Mouse (Mus musculus) embryo, embryonic 9.5 days (tissue): Measurements from ENCODE around the gene Akap7.

Source experiments
- DNase-seq: peaks from one replicate; pipeline ENCODE4 v3.0.0-alpha.2; 2017; ENCODE audit errors: extremely low spot score

Gene Akap7

DNA sequence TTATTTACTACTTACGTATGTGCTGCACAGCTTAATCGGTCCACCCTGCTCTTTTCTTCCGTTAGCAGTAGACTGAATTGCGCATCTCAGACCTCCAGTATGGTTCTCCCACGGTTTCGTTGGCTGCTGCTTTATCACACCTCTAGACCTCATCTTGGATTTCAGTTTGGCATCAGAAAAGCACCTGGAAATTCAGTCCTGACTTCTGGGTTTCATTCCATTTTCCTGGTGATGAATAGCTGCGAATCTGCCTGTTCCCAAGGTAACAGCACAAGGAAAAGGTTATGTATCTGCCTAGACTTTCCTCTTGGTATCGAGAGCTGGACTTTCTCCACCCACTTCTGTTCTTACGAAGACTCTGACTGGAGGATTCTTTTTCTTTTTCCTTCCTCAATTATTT is at the start of gene Akap7:
TSS of gene Akap7 (minus strand) at position 101 of the 400 bp plus-strand sequence.
- DNase-seq: no peak

DNA sequence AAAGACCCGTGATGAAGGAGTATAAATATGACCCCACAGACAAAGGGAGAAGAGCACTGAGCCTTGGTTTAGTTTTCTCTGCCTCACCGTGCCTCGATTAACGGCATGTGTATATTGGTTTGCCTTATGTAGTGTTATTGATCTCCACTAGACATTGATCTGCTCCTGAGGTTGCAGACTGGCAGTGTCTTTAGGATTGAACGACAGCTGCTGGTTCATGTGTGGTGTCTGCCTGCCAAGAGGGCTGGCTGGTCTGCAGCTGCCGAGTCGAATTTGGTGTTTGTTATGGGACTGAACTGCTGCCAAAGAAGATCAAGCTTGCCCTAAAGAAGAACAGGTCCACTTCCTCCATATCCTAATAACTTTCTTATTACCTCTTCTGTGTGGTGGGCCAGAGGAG is 46.7 kb upstream of the Akap7 start:
- no peak for DNase-seq

DNA sequence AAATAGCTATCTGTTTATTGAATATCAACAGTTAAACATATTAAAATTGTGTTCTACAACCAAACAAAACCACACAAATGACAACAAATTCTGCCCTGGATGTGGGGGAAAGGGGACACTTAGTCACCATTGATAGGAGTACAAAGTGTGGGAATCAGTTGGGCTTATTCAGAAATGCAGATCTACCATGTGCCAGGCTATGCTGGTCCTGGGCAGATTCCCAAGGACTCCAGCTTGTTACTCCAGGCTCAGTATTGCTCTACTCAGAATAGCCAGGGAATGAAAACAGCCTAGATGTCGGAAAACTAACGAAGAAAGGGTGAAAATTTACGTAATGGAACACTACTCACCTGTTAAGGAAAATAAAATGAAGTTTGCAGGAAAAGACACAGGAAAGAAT is 46.3 kb upstream of the Akap7 start:
- DNase-seq: no peak

DNA sequence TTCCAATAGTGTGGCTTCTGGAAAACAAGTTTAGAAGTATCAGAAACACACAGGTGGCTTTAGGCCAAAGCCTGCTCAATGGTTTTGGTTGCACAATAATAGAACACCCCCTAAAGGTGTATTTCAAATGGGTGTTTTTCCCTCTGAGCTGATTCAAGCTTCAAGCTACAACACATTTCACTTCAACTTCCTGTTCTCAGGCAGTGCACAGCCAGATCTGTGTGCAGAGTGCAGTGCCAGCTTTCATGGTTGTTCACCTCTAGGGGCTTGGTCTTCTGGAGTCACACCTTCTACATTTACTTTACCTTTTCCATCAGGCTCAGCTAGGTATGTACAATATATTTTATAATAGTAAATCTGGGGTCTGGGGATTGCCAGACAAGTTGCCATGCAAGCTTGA is 35.1 kb upstream of the Akap7 start:
- DNase-seq: no peak

DNA sequence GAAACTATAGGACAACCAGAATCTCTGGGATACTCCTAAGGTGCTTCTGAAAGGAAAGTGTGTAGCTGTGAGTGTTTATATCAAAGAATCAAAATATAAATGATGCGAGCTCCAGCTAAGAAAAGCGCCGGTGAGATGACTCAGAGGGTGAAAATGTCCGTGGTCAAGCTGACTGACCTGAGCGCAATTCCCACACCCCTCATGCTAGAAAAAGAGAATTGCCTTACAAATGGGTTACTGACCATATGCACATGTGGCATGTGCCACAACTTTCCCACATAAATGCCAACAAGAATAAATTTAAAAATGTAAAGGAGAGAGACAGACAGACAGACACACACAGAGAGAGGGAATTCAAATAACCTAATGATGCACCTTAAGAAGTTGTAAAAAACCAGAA is 33.0 kb upstream of the Akap7 start:
- DNase-seq: no peak

DNA sequence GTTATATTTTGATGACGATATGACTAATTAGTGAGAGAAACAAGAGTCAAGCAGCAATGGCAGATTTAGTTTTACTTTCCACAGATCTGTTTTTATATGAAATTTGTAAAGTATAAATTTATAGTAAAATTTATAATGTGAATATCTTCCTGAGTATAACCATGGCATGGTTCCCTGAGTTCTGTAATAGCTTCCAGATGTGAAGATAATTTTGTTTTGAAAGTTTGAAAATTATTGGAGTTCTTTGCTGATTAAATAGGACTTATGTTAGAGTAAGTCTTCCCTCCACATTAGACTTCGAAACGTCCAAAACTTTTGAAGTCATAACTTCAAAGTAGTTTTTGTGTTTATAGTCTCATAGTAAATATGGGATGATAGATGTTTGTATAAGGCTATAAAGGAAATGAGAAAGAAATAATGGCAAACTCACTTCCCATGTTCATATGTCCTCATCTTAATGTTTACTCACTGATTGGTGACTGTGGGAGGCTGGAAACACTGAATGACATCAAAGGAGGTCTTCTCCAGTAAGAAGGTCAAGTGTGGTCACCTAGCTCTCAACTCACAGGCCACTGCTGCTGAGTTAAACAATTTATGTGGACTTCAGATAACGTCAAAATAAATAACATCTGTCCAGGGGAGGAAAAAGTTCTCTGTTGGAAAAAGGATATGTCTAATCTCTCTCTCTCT is 25.9 kb upstream of the Akap7 start:
- no peak for DNase-seq

DNA sequence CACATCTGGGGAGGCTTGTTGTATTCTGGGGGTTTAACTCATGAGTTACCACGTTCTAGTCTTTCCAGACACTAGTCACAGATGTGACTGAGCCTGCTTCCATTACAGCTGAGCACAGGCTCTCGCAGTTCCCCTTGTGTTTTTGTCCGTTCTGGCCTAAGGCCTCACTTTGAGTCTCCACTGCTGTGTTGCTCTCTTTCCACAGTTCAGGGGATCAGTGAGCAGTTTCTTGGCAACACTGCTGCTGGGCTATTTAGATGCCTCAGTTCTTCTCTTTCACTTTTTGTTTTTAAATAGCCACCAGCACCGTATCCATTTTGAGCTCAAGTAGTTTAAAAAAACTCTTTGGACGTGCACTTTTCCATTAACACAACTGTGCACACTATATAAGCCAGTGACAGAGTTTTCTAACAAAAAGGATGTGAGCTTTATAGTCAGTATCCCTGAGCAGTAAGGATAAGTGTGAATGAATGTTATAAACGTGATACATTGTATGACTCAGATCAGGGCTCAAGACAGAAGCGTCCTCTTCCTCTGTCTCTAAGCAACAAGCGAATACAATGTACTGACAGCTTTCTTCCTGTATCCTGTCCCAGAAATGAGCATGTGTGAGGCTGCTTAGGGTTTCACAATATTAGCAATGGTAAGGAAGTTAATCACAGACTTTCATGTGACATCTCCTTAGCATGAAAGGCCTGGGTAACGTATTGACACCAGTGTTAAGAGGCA is 23.8 kb upstream of the Akap7 start:
- no peak for DNase-seq

DNA sequence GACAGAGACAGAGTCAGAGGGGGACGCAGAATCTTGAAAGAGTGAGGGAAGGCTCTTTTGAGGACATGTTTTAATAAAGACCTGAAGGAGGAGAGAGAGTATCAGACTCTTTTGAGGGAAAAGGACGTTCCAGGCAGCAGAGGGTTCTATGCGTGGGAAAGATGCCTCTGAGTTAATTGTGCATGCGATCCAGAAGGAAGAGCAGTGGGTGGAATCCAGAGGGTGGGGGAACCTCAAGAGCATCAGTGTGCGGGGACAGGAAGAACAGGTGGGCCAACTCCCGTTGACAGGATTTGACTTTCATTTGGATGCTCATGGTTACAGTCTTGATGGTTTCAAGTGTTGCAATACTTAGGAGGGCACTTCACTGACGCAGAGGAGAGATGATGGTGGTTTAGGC is 22.4 kb upstream of the Akap7 start:
- DNase-seq: no peak

DNA sequence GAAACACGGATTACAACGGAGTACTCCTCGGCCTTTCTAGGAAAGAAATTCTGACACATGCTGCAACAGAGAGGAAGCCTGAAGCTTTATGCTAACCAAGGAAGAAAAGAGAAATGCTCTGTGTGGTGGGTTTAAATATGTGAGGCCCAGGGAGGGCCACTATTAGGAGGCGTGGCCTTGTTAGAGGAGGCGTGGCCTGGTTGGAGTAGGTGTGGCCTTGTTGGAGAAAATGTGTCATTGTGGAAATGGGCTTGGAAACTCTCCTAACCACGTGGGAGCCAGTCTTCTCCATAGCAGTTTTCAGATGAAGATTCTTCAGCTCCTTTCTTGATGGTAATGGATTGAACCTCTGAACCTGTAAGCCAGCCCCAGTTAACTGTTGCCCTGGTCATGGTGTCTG is 19.8 kb upstream of the Akap7 start:
- DNase-seq: no peak

DNA sequence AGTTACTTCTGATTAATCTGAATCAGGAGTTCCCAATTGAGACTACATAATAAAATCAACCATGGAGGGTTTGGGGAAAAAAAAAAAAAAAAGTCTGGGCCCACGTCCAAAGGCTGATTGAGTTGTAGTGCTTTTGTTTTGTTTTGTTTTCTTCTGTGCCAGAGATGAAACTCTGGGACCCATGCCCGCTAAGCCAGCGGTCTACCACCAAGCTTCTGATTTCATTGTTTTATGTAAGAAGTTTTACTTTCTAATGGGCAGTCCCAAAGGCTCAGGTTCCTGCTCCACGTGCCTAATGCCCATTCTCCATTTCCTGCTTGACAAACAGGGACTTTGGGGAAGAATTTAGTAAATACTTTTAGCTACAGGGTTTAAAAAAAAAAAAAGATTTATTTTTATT is 18.0 kb upstream of the Akap7 start:
- DNase-seq: no peak

DNA sequence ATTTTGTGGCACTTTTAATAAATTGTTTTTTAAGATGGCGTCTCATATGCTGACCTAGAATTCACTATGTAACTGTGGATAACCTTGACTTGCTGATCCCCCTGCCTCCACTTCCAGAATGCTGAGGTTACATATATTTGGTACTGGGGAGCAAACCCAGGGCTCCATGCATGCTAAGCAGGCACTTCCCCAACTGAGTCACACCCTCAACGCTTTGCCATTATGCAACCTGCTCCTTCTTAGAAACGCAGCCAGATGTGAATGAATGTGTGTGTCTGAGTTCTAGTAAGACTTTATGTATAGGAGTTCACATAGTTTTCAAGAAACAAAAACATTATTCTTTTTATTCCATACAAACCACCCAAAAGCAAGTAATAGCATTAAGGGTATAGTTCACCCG is 13.5 kb upstream of the Akap7 start:
- no peak for DNase-seq

DNA sequence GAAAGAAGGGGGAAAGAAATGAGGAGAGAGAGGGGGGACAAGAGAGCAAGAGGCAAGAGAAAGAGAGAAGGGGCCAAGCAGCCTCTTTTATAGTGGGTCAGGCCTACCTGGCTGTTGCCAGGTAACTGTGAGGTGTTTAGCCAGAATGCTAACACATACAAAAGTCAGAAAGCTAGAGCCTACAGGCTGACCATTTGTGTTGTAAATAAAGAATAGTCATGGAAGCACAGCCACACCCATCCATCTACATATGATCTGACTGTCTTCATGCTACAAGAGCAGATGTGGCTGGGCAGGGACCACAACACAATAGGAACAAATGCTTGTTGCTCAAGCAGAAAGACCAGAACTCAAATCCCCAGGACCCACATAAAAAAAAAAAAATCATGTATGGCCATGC is 11.9 kb upstream of the Akap7 start:
- DNase-seq: no peak

DNA sequence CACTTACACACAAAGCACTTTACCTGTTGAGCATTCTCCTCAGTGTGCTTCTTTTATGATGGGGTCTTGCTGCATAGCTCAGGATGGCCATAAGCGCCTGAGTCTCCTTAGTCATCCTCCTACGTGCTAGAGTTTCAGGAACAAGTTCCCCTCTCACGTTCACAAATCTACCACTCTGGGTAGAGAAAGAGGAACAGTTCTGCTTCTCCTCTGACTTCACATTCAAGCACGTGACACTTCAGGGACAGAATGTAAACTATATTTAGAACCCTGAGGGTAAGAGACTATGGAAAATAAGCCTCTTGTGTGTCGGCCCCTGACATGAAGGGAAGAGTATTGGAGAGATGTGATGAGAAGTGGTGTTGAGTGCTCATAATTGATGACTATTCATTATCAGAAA is 10.7 kb upstream of the Akap7 start:
- DNase-seq: no peak

DNA sequence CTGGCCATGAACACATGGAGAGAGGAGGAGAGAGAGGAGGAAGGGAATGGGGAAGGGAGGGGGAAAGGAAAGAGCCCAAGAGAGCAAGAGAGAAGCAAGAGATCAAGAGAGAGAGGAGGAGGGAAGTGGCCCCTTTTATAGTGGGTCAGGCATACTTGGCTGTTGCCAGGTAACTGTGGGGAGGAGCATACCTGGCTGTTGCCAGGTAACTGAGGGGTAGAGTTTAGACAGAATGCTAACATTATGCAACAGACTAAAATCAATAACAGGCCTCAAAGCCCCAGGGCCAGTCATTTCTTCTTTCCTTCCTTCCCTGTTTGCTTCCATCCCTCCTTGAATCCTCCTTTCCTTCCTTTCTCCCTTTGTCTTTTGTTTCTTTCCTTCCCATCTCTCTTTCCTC is 10.0 kb upstream of the Akap7 start:
- no peak for DNase-seq

DNA sequence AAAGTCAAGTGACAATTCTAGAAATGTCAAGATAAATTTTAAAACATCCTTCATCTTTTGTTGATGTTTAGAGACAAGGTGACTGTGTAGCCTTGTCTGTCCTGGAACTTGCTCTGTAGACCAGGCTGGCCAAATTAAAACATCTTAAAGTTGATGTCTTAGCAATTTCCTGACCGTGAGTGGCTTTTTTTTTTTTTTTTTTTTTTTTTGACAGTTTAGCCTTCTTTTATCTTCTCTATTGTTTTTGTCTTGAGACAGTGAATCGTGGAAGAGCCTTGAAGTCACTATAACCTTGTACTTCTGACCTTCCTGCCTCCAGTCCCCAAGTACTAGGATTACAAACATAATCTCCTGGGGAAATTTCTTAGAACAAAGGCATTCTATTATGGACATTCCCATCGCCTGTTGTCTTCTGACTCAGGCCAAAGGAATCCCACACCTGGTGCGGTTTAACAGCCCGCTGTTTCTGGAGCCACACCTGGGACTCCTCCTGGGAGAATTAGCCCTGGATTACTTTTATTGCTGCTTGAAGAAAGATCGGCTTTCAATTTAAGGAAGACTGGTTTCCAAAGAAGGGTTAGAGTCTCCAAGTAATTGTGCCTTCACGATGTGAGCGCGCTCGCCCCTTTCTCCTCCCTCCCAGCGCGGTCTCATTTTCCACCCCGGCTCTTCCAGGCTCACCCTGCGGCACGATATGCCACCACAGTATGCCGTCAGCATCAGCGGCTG is 6.3 kb upstream of the Akap7 start:
- peak; percentile 35 for DNase-seq

DNA sequence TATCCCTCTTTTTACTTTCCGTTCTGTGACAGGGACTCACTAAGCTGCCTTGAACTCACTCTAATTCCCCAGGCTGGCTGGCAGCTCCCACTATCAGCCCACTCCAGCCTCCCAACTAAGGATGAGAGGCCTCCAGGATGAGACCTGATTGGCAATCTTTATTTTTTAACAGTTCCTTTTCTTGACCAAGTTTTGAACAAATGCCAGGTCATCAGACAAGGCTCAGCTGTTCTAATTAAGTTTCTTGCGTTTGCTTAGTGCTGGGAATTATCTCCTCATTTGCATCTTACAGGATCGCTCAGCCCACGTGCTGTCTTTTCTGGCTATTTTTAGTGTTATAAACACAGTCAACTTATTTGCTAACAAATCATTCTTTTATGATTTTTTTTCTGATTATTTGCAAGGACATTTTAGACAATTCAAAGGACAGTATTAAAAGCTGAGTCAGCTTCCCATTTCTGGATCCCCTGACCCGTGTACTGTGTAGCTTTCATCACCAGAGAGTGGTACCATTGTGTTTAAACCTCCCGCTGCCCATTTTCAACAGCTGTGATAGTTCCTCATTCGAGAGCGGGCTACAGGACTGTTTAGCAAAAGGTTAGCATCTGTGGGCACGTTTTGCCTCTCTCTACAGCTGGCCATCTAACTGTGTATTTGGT is 4.0 kb upstream of the Akap7 start:
- DNase-seq: no peak

DNA sequence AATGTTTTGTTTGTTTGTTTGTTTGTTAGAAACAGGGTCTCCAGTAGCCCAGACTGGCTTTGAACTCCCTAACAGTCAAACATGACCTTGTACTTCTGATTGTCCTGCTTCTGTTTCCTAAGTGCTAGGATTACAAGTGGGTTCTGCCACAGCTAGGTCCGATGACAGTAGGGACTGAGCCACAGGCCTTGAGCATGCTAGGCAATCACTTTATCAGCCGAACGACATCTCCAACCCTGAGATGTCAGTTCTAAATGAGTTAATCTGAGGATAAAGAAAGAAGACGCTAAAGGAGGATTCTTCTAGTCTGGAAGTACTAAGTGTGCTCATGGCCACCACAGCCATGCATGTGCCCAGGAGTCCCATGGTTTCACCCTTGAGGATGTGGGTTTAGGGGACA is 3.1 kb upstream of the Akap7 start:
- DNase-seq: no peak

DNA sequence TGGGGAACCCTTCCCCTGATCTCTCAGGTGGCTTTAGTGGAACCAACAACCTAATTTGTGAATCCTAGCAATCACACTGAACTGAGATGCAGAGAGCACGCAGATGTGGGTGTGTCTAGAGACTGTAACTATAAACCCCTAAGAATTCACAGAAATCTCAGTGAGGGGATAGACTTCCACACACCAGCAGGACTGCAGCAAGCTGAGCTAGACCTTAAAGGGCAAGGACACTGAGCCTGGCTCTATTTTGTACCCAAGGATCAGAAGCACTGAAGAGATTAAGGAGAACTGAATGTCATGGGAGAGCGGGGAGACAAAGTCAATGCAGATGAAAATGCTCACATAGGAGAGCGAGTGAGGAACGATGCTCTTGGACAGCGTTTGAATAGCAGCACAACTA is 2.3 kb upstream of the Akap7 start:
- DNase-seq: no peak

DNA sequence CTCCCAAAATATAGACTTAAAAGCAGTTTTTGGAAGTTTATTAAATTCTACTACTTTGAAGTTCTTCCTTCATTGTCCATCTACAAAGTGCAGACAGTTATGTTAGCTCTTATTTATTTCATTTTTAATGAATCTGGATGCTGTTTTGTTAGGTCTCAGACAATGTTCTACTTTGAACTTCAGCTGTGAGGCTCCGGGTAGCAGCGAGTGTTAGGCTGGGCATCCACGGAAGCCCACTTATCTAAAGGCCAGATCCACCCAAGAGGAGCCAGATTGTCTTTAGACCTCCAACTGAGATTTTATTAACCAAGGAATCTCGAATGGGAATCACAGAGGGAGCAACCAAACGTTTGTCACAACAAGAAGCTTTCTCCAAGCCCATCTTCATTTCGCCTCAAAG is 2.5 kb downstream of the Akap7 start:
- no peak for DNase-seq

DNA sequence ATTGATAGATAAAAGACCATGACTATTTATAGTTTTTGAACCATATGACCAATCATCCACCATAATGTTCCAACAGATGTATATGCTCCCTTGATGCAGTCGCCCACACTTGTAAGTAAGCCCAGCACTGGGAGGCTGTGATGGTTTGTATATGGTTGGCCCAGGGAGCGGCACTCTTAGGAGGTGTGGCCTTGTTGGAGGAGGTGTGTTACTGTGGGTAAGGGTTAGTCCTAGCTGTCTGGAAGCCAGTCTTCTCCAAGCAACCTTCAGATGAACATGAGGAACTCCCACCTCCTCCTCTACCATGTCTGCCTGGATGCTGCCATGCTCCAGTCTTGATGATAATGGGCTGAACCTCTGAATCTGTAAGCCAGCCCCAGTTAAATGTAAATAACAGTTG is 3.1 kb downstream of the Akap7 start:
- DNase-seq: no peak

DNA sequence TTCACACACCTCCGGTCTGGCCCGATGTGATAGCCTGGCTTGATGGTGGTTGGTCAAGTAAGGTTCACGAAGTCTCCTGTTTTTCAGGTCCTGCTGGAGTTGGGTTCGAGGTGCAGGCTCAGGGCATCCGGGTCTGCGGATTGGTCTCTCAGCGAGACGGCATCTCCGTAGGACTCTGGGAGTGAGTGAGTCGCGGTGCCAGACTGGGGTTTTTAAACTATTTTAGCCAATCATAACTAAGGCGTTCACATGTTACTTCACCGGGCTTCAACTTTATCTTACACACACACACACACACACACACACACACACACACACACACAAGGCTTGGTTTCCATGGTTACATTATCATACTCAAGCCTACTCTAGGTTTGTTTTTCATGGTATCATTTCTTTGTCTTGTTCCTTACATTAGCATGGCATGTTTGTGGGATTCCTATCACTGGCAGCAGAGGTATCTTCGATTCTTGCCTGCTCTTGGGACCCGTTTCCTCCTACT is 8.6 kb downstream of the Akap7 start:
- no peak for DNase-seq

DNA sequence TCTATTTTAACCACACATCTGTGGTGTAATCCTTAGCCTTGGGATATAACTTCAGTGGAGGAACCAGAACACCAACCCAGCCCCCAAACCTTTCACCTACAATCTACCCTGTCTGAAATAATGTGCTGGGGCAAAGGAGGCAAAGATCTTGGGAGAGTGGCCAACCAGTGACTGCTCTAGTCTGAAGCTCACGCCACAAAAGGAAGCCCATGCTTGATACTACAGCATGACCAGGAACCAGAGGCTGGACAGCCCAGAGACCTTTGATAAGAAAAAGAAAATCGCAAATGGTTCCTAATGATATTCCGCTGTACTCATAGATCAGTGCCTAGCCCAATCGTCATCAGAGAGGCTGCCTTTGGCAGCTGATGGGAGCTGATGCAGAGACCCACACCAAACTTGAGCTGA is 9.4 kb downstream of the Akap7 start:
- DNase-seq: no peak
